Mouse (Mus musculus) heart, embryonic 13.5 days (tissue): Measurements from ENCODE around the gene Adgrg5. TPM values are rescaled to one million over a fixed set of nuclear protein-coding genes. Genes with fewer than 3 reads are reported as not detected.

Experiments
- ATAC-seq: fragments of 200-750 bp; cut with Nextera tagmentation; 2 replicates; pipeline ENCODE4 v1.8.0; 2017; ENCODE audit warnings: moderate TSS enrichment; ENCODE audit not compliant: insufficient number of reproducible peaks, low FRiP score, low TSS enrichment; ENCODE audit errors: extremely low read depth
- H3K27ac ChIP-seq: fragments of 300-500 bp; sonication (generic); replicated peaks from 2 replicates; pipeline ENCODE4 v1.5.1; 2015; ENCODE audit warnings: moderate library complexity, mild to moderate bottlenecking, inconsistent platforms
- H3K27me3 ChIP-seq: fragments of 300-500 bp; sonication (generic); replicated peaks from 2 replicates; pipeline ENCODE4 v1.6.1; 2015; ENCODE audit warnings: mild to moderate bottlenecking, inconsistent platforms
- H3K36me3 ChIP-seq: fragments of 300-500 bp; sonication (generic); 2 replicates; pipeline ENCODE4 v1.6.1; 2015; ENCODE audit warnings: mild to moderate bottlenecking, inconsistent platforms
- H3K4me1 ChIP-seq: fragments of 300-500 bp; sonication (generic); 2 replicates; pipeline ENCODE4 v1.6.1; 2015; ENCODE audit warnings: inconsistent platforms
- H3K4me2 ChIP-seq: fragments of 300-500 bp; sonication (generic); 2 replicates; pipeline ENCODE4 v1.6.1; 2015; ENCODE audit warnings: inconsistent platforms, mild to moderate bottlenecking, moderate library complexity
- H3K4me3 ChIP-seq: fragments of 300-500 bp; sonication (generic); 2 replicates; pipeline ENCODE4 v1.5.1; 2015; ENCODE audit warnings: moderate library complexity, mild to moderate bottlenecking, inconsistent platforms
- H3K9ac ChIP-seq: fragments of 300-500 bp; sonication (generic); 2 replicates; pipeline ENCODE4 v1.6.1; 2015; ENCODE audit warnings: inconsistent platforms, mild to moderate bottlenecking, moderate library complexity
- H3K9me3 ChIP-seq: fragments of 300-500 bp; sonication (generic); 2 replicates; pipeline ENCODE4 v1.6.1; 2016; ENCODE audit warnings: inconsistent platforms
- WGBS: fragments of 180-500 bp; shearing (Covaris S2); methylation state at CpG from one replicate; pipeline ENCODE4 v1.1.7; 2015; ENCODE audit warnings: mixed read lengths; 5-methylcytosine and 5-hydroxymethylcytosine counted together
- polyA plus RNA-seq: library from polyadenylated mRNA; unstranded; fragments of >200 nt; fragmentation: Nextera tagmentation; extraction: Ambion mirVana; gene quantifications from 2 replicates; pipeline ENCODE4 v1.2.1, GENCODE M21; 2015

Adgrg5 gene
- polyA plus RNA-seq, 1 experiment from 2014 or later = 0.32 TPM

DNA sequence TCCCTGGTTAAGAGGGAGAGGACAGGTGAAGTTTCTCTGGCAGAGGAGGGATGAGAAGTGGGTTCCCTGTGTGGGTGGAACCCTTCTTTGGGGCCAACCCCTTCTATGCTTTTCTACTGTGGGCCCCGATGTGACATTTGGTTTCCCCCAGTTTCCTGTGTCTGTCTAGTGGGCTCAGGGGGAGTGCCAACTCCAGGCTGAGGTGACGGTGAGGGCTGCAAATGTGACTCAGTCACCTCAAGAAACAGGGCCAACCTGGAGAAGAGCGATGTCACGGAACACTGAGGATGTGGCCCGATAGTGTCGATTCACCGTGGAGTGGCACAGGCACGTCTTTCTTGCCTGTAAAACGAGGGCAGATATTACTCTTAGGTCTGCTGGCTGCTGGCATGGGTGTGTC lies 49.8 kb downstream of the Adgrg5 start:
- Histone ChIP-seq H3K4me1 (peaks cover 17% of the 10 kb centered on the region), H3K36me3 (no peaks in the 10 kb centered on the region), H3K9ac (no peak overlapping the region), H3K27me3 (peaks cover 45% of the 10 kb centered on the region), H3K27ac (no peak overlapping the region), H3K9me3 (no peaks in the 10 kb centered on the region), H3K4me2 (no peak overlapping the region), H3K4me3 (no peak overlapping the region)
- WGBS = 87% methylated on average over 9 of the region's 9 CpGs
- ATAC-seq = no peak

DNA sequence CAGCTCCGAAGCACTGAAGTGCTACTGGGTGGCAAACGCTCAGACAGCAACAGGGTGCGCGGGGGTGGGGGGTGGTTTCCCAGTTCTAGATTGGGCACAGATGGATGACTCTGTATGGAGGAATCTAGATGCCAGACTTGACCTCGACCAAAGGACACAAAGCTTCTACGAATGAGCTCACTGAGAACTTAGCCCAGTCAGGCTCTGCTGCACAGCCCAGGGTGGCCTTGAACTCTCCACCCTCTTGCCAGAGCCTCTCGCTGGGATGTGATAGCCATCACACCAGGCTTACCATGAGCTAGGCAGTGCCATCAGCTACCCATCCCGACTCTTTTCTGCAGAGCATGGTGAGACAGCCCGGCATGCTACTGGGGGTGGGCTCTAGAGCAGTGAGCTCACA lies 50.3 kb downstream of the Adgrg5 start:
- Histone ChIP-seq H3K4me1 (peaks cover 22% of the 10 kb centered on the region), H3K27me3 (peaks cover 50% of the 10 kb centered on the region), H3K27ac (no peak overlapping the region), H3K4me3 (no peak overlapping the region), H3K9ac (no peak overlapping the region), H3K9me3 (no peaks in the 10 kb centered on the region), H3K36me3 (no peaks in the 10 kb centered on the region), H3K4me2 (no peak overlapping the region)
- 77% methylated on average over 9 of the region's 9 CpGs for WGBS
- no peak for ATAC-seq

DNA sequence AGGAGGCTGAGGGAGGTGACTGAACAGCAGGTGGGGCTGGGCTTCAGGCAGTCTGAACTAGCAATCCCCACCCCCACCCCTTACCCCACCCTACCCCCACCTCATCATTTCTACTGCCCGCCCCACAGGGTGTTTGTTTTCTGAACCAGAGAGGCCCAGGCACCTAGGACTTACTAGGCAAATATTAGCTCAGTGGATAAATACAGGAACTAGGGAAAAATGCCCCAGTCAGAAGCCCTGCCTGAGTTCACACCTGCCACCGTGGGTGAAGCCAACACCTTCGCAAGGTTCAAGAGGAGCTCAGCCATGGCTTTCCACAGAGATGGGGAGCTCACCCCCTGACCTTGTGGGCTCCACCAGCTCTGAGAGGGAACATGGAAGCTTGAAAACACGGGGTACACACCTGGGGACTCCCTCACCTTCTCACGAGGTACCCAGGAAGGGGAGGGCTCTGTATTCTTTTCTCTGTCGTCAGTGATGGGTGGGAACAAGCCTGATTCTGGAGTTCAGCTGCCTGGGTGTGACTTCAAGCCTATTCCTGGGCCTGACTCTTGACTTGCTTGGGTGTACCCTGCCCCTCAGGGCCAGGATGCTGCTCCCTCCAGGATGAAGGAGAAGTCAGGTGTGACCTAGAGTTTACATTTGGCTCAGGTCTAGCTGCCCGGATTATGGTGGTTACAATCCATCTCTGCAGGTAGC lies 51.1 kb downstream of the Adgrg5 start, which contains the start of gene Adgrg1:
Gene Adgrg1 (plus strand): TSS at position 285 of the 699 bp plus-strand sequence.
- Histone ChIP-seq H3K4me3 (no peak within 1 kb of the TSS), H3K9me3 (no peaks in the 10 kb centered on the region), H3K9ac (no peak within 1 kb of the TSS), H3K4me1 (peaks cover 25% of the 10 kb centered on the region), H3K27ac (no peak within 1 kb of the TSS), H3K27me3 (peaks cover 56% of the 10 kb centered on the region), H3K4me2 (no peak within 1 kb of the TSS), H3K36me3 (no peaks in the 10 kb centered on the region)
- no peak for ATAC-seq
- 44% methylated on average over 7 of the region's 7 CpGs for WGBS

DNA sequence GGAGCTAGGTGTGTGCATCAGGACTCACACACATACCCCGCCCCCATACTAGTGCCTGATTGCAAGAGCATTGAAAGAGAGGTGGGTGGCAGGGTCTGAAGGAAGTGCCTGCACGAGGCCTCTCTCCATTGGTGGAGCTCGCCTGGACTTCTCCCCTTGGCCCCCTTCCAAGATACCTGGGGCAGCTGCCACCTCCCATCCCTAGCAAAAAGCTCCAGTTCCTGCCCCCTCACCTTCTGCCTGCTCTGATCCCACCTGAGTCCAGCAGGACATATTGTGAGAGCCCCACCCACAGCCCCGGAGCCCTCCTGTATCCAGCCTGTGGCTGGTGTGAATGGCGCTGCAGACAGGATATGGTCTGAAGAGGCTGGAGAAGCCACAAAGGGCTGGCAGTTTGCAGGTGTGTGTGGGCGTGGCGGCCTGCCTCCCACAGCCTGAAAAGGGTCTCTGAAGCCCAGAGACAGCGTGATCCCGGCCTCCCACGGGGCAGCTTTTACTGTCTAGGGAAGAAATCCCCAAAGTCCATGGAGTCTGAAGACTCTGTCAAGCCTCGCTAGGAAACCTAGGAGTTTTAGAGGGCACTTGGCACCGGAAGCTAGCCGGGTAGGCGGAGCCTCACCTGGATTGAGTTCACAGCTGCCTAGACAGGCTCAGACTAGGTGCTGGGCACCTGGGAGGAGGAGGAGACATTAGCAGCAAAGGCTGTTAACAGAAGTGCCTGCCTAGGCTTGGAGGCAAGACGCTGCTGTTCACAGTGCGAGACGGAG lies 53.3 kb downstream of the Adgrg5 start:
- no peak for ATAC-seq
- no peaks in the 10 kb centered on the region for H3K36me3 ChIP-seq
- H3K4me2 ChIP-seq = peak overlapping the region; percentile 61
- peaks cover 63% of the 10 kb centered on the region for H3K27me3 ChIP-seq
- H3K9me3 ChIP-seq = no peaks in the 10 kb centered on the region
- peak overlapping the region; percentile 64 for H3K9ac ChIP-seq
- WGBS = 14% methylated on average over 17 of the region's 17 CpGs
- H3K27ac ChIP-seq = no peak overlapping the region; the same call in 1 of the 2 replicates
- H3K4me1 ChIP-seq = peaks cover 34% of the 10 kb centered on the region
- peak overlapping the region; percentile 40 for H3K4me3 ChIP-seq

DNA sequence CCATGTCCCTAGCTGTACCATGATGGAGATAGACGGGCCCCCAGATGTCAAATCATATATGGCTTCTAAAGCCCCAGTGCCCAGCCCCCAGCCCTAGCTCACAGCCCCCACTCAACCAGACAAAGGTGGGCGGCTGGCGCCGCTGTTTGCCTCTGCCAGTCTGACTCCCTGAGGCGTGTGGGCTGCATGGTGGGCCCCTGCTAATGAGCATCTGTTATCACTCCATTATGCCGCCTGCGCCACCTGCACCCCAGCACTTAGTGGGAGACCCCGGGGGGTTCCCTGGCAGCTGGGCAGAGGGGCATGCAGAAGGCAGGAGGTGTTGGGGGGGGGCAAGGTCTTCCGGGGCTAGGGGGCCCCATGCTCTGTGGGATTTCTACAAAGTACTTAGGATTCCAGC lies 54.6 kb downstream of the Adgrg5 start:
- Histone ChIP-seq H3K27ac (no peak overlapping the region), H3K27me3 (peaks cover 63% of the 10 kb centered on the region), H3K4me3 (peak overlapping the region; percentile 40; the same call in 1 of the 2 replicates), H3K9me3 (no peaks in the 10 kb centered on the region), H3K36me3 (no peaks in the 10 kb centered on the region), H3K4me1 (peaks cover 41% of the 10 kb centered on the region), H3K4me2 (peak overlapping the region; percentile 61; the same call in 1 of the 2 replicates), H3K9ac (no peak overlapping the region)
- WGBS = 47% methylated on average over 9 of the region's 9 CpGs
- no peak for ATAC-seq

DNA sequence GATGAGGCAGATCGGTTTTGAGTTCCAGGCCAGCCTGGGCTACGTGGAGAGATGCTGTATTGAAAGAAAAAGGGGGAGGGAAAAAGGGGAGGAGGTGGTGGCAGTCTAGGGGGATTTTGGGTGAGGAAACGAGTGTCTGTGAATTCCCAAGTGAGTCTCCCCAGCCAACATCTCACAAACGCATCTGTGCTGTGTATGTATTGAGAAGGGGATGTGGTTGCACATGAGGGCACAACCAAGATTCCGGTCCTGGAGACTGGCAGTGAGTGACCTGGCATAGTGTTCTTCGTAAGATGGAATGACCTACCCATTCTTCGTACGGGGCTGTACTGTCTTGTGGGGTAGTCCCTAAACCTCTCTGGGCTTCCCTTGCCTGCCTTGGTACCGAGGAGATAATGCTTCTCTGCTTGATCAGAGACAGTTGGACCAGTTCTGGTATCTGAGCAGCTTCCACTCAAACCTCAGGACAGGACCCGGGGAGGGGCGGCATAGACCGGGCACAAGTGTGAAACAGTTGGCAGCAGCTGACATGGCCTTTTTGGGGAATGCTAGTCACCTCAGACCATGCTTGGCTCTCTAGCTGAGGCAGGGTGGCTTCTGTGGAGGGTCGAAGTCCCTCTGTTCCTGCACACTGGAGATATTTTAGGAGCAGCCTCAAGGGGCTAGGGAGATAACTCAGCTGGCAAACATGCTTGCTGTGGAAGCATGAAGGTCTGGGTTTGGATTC lies 55.3 kb downstream of the Adgrg5 start:
- no peaks in the 10 kb centered on the region for H3K36me3 ChIP-seq
- H3K27ac ChIP-seq = no peak overlapping the region
- H3K4me2 ChIP-seq = no peak overlapping the region
- no peaks in the 10 kb centered on the region for H3K9me3 ChIP-seq
- no peak overlapping the region for H3K4me3 ChIP-seq
- ATAC-seq = no peak
- peaks cover 47% of the 10 kb centered on the region for H3K4me1 ChIP-seq
- no peak overlapping the region for H3K9ac ChIP-seq
- WGBS = 68% methylated on average over 13 of the region's 13 CpGs
- peaks cover 63% of the 10 kb centered on the region for H3K27me3 ChIP-seq

DNA sequence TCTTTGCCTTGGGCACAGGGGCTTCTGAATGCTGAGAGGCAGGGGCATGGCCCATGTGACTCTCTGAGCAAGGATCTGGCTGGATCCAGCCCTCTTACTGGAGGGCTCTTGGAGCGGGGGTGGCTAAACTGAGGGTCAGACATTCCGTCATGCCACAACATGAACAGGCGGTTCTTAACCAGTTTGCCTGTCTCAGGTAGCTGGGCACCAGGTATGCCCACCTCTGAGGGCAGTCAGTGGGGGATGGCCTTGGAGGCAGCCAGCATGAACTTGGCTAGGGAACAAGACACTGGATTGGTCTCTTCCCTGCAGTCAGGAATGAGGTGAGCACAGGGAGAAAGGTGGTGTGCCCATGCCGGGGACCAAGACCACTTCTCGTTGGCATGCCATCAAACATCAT lies 56.7 kb downstream of the Adgrg5 start:
- H3K4me1 ChIP-seq = peaks cover 61% of the 10 kb centered on the region
- ATAC-seq = no peak
- no peak overlapping the region for H3K27ac ChIP-seq
- H3K4me2 ChIP-seq = no peak overlapping the region
- H3K4me3 ChIP-seq = no peak overlapping the region
- H3K36me3 ChIP-seq = no peaks in the 10 kb centered on the region
- no peaks in the 10 kb centered on the region for H3K9me3 ChIP-seq
- no peak overlapping the region for H3K9ac ChIP-seq
- whole genome bisulfite sequencing = 84% methylated on average over 5 of the region's 5 CpGs
- H3K27me3 ChIP-seq = peaks cover 49% of the 10 kb centered on the region

DNA sequence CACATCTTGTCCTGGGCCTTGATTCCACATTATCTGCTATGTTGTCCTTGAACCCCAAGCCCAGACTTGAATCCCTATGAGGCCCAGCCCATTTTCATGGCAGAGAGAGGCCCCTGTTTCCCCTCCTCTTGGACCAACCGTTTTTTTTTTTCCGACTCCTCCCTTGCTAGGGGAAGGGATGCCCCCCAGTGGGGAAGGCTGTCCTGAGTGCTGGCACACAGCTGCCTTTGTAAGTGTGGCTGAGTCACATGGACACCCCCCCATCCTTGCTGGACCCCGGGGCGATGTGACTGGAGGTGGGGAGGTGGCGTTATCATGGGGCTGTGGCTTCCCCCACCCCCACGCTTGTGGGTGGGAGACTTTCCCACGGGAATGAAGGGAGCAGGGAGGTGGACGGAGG lies 57.5 kb downstream of the Adgrg5 start:
- no peaks in the 10 kb centered on the region for H3K36me3 ChIP-seq
- WGBS = 49% methylated on average over 8 of the region's 8 CpGs
- H3K9ac ChIP-seq = no peak overlapping the region
- H3K4me2 ChIP-seq = no peak overlapping the region
- H3K27ac ChIP-seq = no peak overlapping the region
- ATAC-seq = no peak
- H3K9me3 ChIP-seq = no peaks in the 10 kb centered on the region
- H3K4me1 ChIP-seq = peaks cover 66% of the 10 kb centered on the region
- peaks cover 41% of the 10 kb centered on the region for H3K27me3 ChIP-seq
- no peak overlapping the region for H3K4me3 ChIP-seq

DNA sequence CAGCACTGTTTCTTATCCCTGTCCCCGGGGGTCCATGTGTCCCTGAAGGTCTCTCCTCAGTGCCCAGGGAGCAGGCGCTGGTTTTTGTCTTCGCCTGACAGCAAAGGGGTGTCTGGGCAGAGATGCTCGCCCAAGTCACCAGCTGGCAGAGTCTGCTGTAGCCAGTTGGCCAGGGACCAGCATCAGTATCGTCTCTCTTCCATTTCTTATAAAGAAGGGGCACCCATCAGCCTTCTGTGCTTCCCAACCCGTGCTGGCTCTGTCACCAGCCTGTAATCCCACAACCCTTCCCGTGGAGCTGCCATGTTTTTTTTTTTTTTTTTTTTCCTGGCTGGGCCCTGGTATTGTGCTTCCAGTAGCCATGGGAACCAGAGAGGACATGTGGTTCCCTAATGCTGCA lies 58.4 kb downstream of the Adgrg5 start:
- ATAC-seq = no peak
- Histone ChIP-seq H3K36me3 (no peaks in the 10 kb centered on the region), H3K27me3 (peaks cover 33% of the 10 kb centered on the region), H3K4me2 (no peak overlapping the region), H3K27ac (no peak overlapping the region), H3K4me3 (no peak overlapping the region), H3K9me3 (no peaks in the 10 kb centered on the region), H3K9ac (no peak overlapping the region), H3K4me1 (peaks cover 71% of the 10 kb centered on the region)
- WGBS = 62% methylated on average over 7 of the region's 7 CpGs

DNA sequence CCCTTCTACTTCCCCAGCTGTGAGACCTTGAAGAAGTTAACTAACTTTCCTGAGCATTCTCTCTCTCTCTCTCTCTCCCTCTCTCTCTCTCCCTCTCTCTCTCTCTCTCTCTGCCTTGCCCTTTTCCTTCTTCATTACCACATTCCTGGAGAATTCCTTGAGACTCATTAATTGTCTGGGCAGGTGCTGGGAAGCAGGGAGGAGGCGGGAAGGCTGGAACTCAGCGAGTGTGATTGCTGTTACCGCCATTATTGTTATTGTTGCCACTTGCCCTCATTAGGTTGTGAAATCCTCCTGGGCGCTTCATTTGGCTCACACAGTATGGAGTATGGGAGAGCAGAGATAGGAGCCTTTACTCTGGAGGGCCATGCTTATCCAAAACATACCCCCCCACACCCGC lies 59.7 kb downstream of the Adgrg5 start:
- Histone ChIP-seq H3K9ac (peak overlapping the region; percentile 68; the same call in 1 of the 2 replicates), H3K9me3 (no peaks in the 10 kb centered on the region), H3K4me2 (peak overlapping the region; percentile 51; the same call in 1 of the 2 replicates), H3K36me3 (no peaks in the 10 kb centered on the region), H3K4me1 (peaks cover 67% of the 10 kb centered on the region), H3K4me3 (no peak overlapping the region), H3K27ac (0 out of 2 replicates have a peak overlapping the region, but pooled peaks have one; percentile 29), H3K27me3 (peaks cover 20% of the 10 kb centered on the region)
- ATAC-seq = no peak
- WGBS = 25% methylated on average over 5 of the region's 5 CpGs

DNA sequence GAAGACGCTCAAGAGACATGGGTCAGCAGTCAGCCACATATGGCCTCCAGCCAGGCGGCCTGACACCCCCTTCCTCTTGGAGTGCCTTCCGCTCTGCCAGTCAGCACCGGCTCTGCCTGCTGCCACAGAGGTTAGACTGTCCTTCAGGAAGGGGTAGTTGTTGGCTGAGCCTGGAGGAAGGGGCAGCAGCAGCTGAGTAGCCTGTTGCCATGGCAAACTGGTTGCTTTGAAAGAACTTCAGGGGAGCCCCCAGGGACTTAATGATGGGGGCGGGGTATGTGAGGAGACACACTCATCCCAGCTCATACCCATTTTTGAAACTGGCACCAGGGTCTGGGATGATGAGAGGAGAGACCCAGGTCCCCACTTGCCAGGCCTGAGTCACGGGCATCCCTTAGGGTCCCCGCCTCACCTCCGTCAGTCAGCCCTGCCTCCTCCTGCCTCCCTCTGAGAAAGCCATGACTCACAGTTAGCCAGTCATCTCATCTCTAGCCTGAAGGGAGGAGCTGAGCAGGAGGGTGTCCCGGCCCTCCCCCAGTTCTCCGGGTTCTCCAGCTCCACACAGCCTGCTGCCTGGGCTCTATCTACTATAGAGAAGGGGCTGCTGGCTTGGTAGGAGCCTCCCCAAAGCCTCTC lies 60.5 kb downstream of the Adgrg5 start:
- H3K9ac ChIP-seq = peak overlapping the region; percentile 68
- WGBS = 16% methylated on average over 10 of the region's 10 CpGs

More for the DNA sequence above, 60.5 kb downstream of the Adgrg5 start:
- peak overlapping the region; percentile 51 for H3K4me2 ChIP-seq
- peak; percentile 62; the same call in 1 of the 2 replicates for ATAC-seq
- no peaks in the 10 kb centered on the region for H3K36me3 ChIP-seq
- peak overlapping the region; percentile 29; the same call in 1 of the 2 replicates for H3K27ac ChIP-seq
- peak overlapping the region; percentile 28 for H3K4me3 ChIP-seq
- H3K9me3 ChIP-seq = no peaks in the 10 kb centered on the region
- peaks cover 11% of the 10 kb centered on the region; the same call in 1 of the 2 replicates for H3K27me3 ChIP-seq
- H3K4me1 ChIP-seq = peaks cover 64% of the 10 kb centered on the region
